Mouse (Mus musculus): ENCODE results near the gene Map2k4.

DNA sequence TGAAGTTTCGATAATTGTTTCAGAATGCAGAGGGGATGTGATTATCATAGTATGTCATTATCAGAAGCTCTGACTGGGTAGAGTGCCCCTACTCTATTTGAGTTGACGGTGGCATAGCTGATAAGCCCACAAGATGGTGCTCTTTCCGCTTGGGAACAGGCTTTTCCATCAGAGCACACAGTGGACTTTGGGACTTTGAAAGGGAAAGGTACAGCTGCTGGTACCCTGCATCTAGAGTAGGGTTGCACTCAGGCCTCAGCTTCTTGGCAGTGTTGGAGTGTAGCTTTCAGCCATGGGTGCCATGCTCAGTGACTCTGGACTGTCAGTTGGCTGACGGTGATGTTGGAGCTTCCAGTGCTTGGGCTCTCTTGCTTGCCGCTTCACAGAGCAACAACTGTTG, 32.2 kb upstream of the Map2k4 start:
- no peak for TF ChIP-seq POLR2A (IDR thresholded peaks at IDR 0.05; ENCODE audit: borderline replicate concordance, extremely low read depth, insufficient read depth, insufficient read length, poor library complexity, severe bottlenecking)
- TF ChIP-seq CTCF (IDR thresholded peaks at IDR 0.05; ENCODE audit: borderline replicate concordance, extremely low read depth, insufficient read depth, insufficient read length) = peak; percentile 65; the same call in 1 of the 2 replicates

All from brain, embryonic 14.5 days (tissue).